Mouse (Mus musculus): ENCODE results near the gene D10Wsu102e. TPM values are rescaled to one million over a fixed set of nuclear protein-coding genes. Genes with fewer than 3 reads are reported as not detected.

Gene D10Wsu102e
- polyA plus RNA-seq (2012), result 0.40 and 0.62 TPM in 2 replicates

DNA sequence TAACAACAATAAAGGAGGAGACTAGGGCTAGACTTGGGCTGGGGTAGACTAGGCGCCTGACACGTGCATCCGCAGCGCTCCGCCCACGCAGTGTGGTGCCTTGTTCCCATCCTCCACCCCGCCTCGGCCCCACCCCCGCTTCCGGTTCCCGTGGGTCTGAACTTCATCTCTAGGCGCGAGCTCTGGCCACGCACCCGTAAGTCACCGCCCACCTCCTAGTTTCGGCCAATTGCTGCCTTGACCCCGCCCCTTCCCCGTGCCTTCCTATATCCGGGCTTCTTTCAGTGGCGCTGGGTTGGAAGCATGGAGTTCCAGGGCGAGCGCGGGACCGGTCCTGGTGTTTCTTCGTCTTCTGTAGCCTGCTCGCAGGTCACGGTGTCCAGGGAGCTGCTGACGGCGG is at the start of gene D10Wsu102e:
Gene D10Wsu102e (plus strand): TSS at position 266 of the 400 bp plus-strand sequence.

DNA sequence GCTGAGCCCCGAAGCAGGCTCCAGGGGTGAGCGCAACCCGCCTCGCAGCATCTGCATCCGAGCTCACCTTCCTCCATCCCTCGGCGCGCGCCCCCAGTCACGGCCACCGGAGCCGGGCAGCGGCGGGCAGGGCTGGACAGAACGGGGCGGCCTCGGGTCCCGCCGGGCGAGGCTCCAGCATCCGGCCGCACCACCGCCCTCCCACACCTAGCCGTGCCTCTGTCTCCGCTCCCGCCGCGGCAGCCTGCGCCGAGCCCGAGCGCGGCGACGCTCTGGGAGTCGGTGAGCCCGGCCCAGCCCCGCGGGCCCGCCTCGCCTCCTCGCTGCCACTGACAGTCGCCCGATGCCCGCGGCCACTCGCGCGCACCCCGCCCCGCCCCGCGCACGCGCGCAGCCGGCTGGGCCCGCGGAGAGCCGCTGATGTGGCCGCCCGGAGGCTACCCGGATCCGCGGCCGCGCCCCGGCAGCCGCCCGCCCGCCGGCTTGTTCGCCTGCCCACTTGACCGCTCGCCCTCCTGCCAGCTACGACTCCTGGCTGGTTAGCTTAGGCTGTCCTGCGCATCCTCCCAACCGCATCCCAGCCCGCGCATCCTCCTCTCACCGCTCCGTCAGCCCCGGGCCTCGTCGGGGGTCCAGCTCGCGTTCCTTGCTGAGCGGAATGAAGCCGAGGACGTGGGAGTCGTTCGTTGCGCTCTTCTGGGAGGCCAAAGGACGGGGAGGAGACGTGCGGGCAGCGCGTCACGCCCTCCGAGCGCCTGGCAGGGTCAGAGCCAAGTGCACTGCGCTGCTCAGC is 22.7 kb upstream of the D10Wsu102e start, which contains the start of gene Slc41a2:
Gene Slc41a2 (minus strand): TSS at position 724 of the 793 bp plus-strand sequence.

DNA sequence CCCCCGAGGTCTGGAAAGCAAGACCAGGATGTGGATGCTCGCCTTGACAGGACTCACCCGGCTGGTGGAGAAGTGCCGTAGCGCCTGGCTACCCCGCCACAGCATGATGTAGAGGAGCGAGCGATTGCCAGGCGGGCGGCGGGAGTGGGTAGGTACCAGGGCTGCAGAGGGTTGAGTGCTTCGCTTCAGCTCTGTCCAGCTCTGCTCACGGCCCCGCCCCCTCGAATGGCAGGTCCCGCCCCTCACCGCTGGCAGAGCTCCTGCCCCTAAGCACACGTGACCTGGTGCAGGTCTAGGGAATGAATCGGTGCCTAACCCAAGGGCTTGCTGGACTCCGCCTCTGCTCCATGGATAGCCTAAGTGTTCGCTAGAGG is 173.9 kb downstream of the D10Wsu102e start, which contains the start of gene Aldh1l2:
Gene Aldh1l2 (minus strand): TSS at position 231 of the 374 bp plus-strand sequence.

Other genes starting within 250 kb of the D10Wsu102e start
- 0.02 TPM in 1 of 2 replicates, not detected in the other for gene Slc41a2, start 22.3 kb upstream of the D10Wsu102e start, polyA plus RNA-seq (2012)
- not detected in 2 replicates for gene Aldh1l2, start 173.9 kb downstream of the D10Wsu102e start, polyA plus RNA-seq (2012)
- 1.2 and 1.3 TPM in 2 replicates for gene Washc4, start 183.5 kb downstream of the D10Wsu102e start, polyA plus RNA-seq (2012)

All from megakaryocyte-erythroid progenitor cell, adult 5 weeks (primary cell).